Mouse (Mus musculus): ENCODE results near the gene Nrxn2. TPM values are rescaled to one million over a fixed set of nuclear protein-coding genes. Genes with fewer than 3 reads are reported as not detected.

The Nrxn2 gene
- polyA plus RNA-seq, 1 experiment from 2014 or later: 1.4 TPM

DNA sequence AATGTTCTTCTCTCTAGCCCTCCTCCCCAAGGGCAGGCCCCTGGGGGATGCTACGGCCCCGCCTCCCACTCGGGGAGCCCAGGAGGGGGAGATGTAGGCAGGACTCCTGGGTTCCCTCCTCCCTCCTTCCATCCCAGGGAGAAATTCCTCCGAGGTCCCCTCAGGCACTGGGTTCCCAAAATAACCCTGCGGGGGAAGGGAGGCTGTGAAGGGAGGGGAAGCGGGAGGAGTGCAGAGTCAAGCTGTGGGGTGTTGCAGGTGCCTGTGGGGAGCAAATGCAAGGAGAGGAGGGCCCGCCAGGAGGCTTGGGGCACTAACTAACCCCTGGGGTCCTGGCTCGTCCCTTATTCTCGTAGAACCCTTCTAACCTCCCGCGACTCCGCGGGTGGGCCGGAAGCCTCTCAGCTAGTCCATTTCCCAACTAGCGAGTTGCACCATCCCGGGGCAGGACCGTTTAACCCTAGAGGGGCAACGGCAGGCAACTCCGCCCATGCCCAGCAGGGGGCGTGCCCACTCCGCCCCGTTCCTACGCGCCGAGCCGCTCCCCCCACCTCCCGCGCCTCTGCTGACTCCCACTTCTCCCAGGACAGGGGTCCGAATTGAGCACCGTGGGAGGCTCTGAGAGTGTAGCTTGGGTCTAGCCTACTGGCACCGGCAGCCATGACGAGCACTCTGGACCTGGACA lies 17.3 kb upstream of the Nrxn2 start:
- Histone ChIP-seq H3K4me3 (ENCODE audit: low read depth, low read length) (peak overlapping the region; percentile 52), H3K9ac (ENCODE audit: low read depth, low read length) (0 out of 2 replicates have a peak overlapping the region, but pooled peaks have one; percentile 0), H3K4me1 (replicated peaks; ENCODE audit: control insufficient read depth, insufficient read depth, low read length) (peaks cover 14% of the 10 kb centered on the region; the same call in 1 of the 2 replicates), H3K9me3 (ENCODE audit: control insufficient read depth) (no peaks in the 10 kb centered on the region), H3K4me2 (replicated peaks; ENCODE audit: low read depth) (peak overlapping the region; percentile 78), H3K36me3 (ENCODE audit: control insufficient read depth, insufficient read depth) (no peaks in the 10 kb centered on the region), H3K27me3 (replicated peaks; ENCODE audit: control insufficient read depth, insufficient read depth, low read length) (peaks cover 30% of the 10 kb centered on the region), H3K27ac (ENCODE audit: low read depth, low read length) (no peak overlapping the region)
- WGBS: 1% methylated on average over 32 of the region's 32 CpGs
- peak; percentile 91 for TF ChIP-seq CTCF (IDR thresholded peaks at IDR 0.05; ENCODE audit: low read depth)
- peak; percentile 37 for ATAC-seq

DNA sequence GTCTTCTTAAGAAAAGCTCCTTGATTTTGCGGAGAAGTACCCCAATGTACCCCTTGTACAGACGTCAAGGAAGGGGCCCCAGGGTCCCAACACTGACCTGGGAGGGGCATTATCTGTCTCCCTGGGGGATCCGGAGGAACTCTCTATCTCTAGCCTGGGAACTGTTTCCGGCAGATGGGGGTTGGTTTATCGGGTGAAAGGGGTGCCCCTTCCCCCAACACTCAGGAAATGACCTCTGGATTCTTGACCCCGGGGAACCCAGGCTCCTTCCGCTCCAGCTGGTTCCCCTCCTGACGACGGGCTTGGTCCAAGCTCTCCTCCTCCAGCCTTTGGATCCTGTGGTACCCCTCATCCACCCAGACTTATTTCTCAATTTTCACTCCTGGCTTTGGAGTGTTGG lies 16.6 kb upstream of the Nrxn2 start:
- no peaks in the 10 kb centered on the region for H3K9me3 ChIP-seq (ENCODE audit: control insufficient read depth)
- H3K27me3 ChIP-seq (replicated peaks; ENCODE audit: control insufficient read depth, insufficient read depth, low read length): peaks cover 30% of the 10 kb centered on the region
- H3K27ac ChIP-seq (ENCODE audit: low read depth, low read length): no peak overlapping the region
- no peak for ATAC-seq
- peaks cover 14% of the 10 kb centered on the region; the same call in 1 of the 2 replicates for H3K4me1 ChIP-seq (replicated peaks; ENCODE audit: control insufficient read depth, insufficient read depth, low read length)
- WGBS: 6% methylated on average over 9 of the region's 9 CpGs
- peak overlapping the region; percentile 52 for H3K4me3 ChIP-seq (ENCODE audit: low read depth, low read length)
- H3K36me3 ChIP-seq (ENCODE audit: control insufficient read depth, insufficient read depth): no peaks in the 10 kb centered on the region
- no peak for TF ChIP-seq CTCF (IDR thresholded peaks at IDR 0.05; ENCODE audit: low read depth)
- peak overlapping the region; percentile 78 for H3K4me2 ChIP-seq (replicated peaks; ENCODE audit: low read depth)
- H3K9ac ChIP-seq (ENCODE audit: low read depth, low read length): 0 out of 2 replicates have a peak overlapping the region, but pooled peaks have one; percentile 0

DNA sequence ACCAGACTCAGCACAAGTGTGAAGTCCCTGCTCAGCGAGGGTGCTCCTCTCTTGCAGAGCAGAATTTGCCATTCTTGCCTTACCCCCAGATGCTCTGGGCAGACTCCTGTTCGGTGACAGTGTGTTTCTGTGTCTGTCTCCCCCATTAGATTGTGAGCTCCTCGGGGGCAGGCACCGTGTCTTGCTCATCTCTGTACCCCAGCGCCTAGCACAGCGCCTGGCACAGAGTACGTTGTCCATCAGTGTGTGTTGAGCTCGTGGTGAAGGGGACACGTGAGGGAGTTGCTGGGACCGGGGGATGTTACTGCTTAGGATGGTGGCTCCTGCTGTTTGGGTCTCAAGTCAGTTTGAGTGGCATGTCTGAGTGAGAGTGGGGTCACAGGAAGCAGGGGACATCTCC lies 14.7 kb upstream of the Nrxn2 start:
- H3K4me1 ChIP-seq (replicated peaks; ENCODE audit: control insufficient read depth, insufficient read depth, low read length): peaks cover 11% of the 10 kb centered on the region; the same call in 1 of the 2 replicates
- H3K9ac ChIP-seq (ENCODE audit: low read depth, low read length): no peak overlapping the region
- H3K4me3 ChIP-seq (ENCODE audit: low read depth, low read length): no peak overlapping the region
- no peak for TF ChIP-seq CTCF (IDR thresholded peaks at IDR 0.05; ENCODE audit: low read depth)
- ATAC-seq: no peak
- H3K27ac ChIP-seq (ENCODE audit: low read depth, low read length): no peak overlapping the region
- H3K36me3 ChIP-seq (ENCODE audit: control insufficient read depth, insufficient read depth): no peaks in the 10 kb centered on the region
- peaks cover 23% of the 10 kb centered on the region for H3K27me3 ChIP-seq (replicated peaks; ENCODE audit: control insufficient read depth, insufficient read depth, low read length)
- no peaks in the 10 kb centered on the region for H3K9me3 ChIP-seq (ENCODE audit: control insufficient read depth)
- H3K4me2 ChIP-seq (replicated peaks; ENCODE audit: low read depth): no peak overlapping the region
- 84% methylated on average over 10 of the region's 10 CpGs for WGBS

DNA sequence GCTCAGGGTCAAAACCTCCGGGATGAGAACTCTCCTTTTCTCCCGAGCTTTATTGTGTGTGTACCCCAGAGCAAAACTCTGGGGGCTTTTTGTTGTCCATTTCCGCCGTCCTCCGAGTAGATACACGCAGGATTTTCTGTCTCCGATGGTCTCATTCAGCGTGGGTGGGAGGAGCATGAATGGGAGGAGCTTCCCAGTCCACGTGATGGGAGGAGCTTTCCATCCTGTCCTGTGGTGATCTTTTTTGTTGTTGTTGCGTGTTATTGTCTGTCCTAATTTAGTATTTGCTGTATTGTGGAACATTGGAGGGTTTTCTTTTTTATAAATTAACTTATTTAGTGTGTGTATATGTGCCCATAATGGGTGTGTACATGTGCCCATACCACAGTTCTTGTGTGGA lies 13.1 kb upstream of the Nrxn2 start:
- Histone ChIP-seq H3K9me3 (ENCODE audit: control insufficient read depth) (no peaks in the 10 kb centered on the region), H3K27me3 (replicated peaks; ENCODE audit: control insufficient read depth, insufficient read depth, low read length) (peaks cover 18% of the 10 kb centered on the region), H3K4me3 (ENCODE audit: low read depth, low read length) (no peak overlapping the region), H3K4me2 (replicated peaks; ENCODE audit: low read depth) (no peak overlapping the region), H3K36me3 (ENCODE audit: control insufficient read depth, insufficient read depth) (no peaks in the 10 kb centered on the region), H3K9ac (ENCODE audit: low read depth, low read length) (no peak overlapping the region), H3K4me1 (replicated peaks; ENCODE audit: control insufficient read depth, insufficient read depth, low read length) (peaks cover 6% of the 10 kb centered on the region; the same call in 1 of the 2 replicates), H3K27ac (ENCODE audit: low read depth, low read length) (no peak overlapping the region)
- no peak for TF ChIP-seq CTCF (IDR thresholded peaks at IDR 0.05; ENCODE audit: low read depth)
- ATAC-seq: no peak
- WGBS: 70% methylated on average over 10 of the region's 10 CpGs

DNA sequence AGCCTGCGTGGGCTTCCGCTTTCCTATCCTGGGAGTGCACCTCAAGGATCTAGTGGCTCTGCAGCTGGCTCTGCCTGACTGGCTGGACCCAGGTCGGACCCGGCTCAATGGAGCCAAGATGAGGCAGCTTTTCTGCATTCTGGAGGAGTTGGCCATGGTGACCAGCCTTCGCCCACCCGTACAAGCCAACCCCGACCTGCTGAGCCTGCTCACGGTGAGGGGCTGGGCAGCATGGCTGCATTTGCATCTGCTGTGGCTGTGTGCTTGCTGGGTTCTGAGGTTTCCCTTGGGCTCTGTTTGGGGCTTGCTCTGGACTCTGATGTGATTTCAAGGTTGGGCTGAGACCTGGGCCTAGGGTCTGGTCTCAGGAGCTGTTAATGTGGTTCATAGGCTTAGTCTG lies 11.4 kb upstream of the Nrxn2 start:
- no peak overlapping the region for H3K27ac ChIP-seq (ENCODE audit: low read depth, low read length)
- peaks cover 6% of the 10 kb centered on the region; the same call in 1 of the 2 replicates for H3K27me3 ChIP-seq (replicated peaks; ENCODE audit: control insufficient read depth, insufficient read depth, low read length)
- ATAC-seq: no peak
- H3K36me3 ChIP-seq (ENCODE audit: control insufficient read depth, insufficient read depth): no peaks in the 10 kb centered on the region; the same call in 1 of the 2 replicates
- H3K9me3 ChIP-seq (ENCODE audit: control insufficient read depth): no peaks in the 10 kb centered on the region
- no peak for TF ChIP-seq CTCF (IDR thresholded peaks at IDR 0.05; ENCODE audit: low read depth)
- H3K4me2 ChIP-seq (replicated peaks; ENCODE audit: low read depth): no peak overlapping the region
- no peak overlapping the region for H3K4me3 ChIP-seq (ENCODE audit: low read depth, low read length)
- no peak overlapping the region for H3K9ac ChIP-seq (ENCODE audit: low read depth, low read length)
- H3K4me1 ChIP-seq (replicated peaks; ENCODE audit: control insufficient read depth, insufficient read depth, low read length): peaks cover 2% of the 10 kb centered on the region; the same call in 1 of the 2 replicates
- 85% methylated on average over 8 of the region's 8 CpGs for WGBS

DNA sequence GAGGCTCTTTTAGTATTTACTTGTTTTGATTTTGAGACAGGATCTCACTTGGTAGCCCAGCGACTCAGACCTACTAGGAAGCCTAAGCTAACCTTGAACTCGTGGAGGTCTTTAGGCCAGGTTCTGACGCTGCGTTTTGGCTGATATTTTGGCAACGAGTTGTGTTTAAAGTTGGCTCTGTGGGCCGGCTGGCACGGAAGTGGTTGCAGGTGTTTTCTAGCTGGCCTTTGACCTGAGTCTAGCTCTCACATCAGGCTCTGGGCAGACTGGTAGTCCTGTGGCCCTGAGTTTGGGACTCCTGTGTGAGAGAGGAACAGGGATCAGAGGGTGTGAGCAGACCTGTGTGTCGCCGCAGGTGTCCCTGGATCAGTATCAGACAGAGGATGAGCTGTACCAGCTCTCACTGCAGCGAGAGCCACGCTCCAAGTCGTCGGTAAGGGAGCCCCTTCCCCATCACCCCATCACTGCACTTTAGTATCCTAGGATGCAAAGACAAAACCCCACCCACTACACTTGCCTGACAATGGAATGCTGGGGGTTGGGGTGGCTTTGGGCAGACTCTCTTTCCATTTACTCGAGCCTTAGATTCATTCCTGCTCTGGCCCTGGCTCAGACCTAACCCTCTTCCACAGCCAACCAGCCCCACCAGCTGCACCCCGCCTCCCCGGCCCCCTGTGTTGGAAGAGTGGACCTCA lies 10.6 kb upstream of the Nrxn2 start:
- no peak overlapping the region for H3K4me2 ChIP-seq (replicated peaks; ENCODE audit: low read depth)
- H3K4me1 ChIP-seq (replicated peaks; ENCODE audit: control insufficient read depth, insufficient read depth, low read length): no peaks in the 10 kb centered on the region
- no peak for TF ChIP-seq CTCF (IDR thresholded peaks at IDR 0.05; ENCODE audit: low read depth)
- no peaks in the 10 kb centered on the region; the same call in 1 of the 2 replicates for H3K27me3 ChIP-seq (replicated peaks; ENCODE audit: control insufficient read depth, insufficient read depth, low read length)
- no peak overlapping the region for H3K9ac ChIP-seq (ENCODE audit: low read depth, low read length)
- no peak for ATAC-seq
- H3K36me3 ChIP-seq (ENCODE audit: control insufficient read depth, insufficient read depth): no peaks in the 10 kb centered on the region; the same call in 1 of the 2 replicates
- no peaks in the 10 kb centered on the region for H3K9me3 ChIP-seq (ENCODE audit: control insufficient read depth)
- no peak overlapping the region for H3K4me3 ChIP-seq (ENCODE audit: low read depth, low read length)
- H3K27ac ChIP-seq (ENCODE audit: low read depth, low read length): no peak overlapping the region
- WGBS: 63% methylated on average over 16 of the region's 16 CpGs

Measured in intestine, postnatal 0 days (tissue).